Mouse (Mus musculus): ENCODE results near the gene D430041D05Rik.

DNA sequence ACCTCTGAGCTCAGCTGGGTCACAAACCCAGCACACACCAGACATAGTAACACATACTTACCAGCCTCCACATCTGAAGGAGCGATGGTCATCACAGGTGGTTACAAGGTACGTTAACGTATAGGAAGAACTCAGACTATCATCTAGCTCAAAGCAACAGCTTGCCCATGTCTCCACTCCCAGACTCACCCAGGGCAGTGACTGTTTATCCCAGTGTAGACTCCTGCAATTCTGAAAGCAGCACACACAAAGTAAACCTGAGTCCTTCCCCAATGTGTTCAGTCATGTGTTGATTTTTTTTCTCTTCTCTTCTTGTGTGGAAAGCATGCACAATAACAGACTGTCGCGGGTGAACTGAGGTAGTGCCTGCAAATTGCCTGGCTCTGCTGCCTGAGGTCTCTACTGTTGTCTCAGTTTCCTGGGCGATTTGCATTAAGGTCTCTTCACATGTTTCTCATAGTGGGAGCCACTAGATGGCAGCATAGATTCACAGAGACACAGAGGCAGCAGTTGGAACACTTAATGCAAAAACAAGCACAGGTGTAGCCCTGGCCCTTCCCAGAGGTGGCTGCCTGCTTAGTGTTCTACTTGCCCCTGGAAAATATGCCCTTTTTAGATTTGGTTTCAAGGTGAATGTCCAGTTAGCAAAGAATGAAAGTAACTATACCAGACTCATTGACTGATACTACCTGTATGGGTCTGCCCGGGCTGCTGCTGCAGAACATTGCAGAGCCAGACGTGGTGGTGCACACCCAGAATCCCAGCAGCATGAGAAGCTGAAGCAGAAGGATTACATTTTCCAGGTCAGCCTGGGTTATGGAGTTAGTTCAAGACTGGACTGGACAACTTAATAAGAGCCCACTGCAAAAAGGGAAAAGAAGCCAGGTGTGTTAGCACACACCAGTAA, 276.4 kb downstream of the D430041D05Rik start:
- TF ChIP-seq HCFC1 (IDR thresholded peaks at IDR 0.05; ENCODE audit: borderline replicate concordance, insufficient read depth, low read length), result no peak
- TF ChIP-seq MAFK (IDR thresholded peaks at IDR 0.05; ENCODE audit: insufficient read depth, low read depth, low read length), result no peak

Measured in ES-E14 (cell line).